Comparison of ENCODE assay signal across 7 mouse cellular contexts in genomic region chr3:107332127-107332959, GRCm38 (mm10). TPM values are rescaled to one million over a fixed set of nuclear protein-coding genes. Genes with fewer than 3 reads are reported as not detected.
DNase-seq lines count a peak whose midpoint lies in the region; ATAC-seq and TF ChIP-seq lines count a peak whose summit lies in the region.

No protein-coding gene starts in this region.

- no peaks in the 10 kb centered on the region for H3K9me3 ChIP-seq in MEL (replicated peaks; ENCODE audit: insufficient read depth, low read length)
- H3K9me3 ChIP-seq in hindbrain, embryonic 13.5 days, result no peaks in the 10 kb centered on the region
- H3K9me3 ChIP-seq in megakaryocyte, embryonic 14.5 days, result no peaks in the 10 kb centered on the region

- peak overlapping the region; percentile 92 for H3K4me2 ChIP-seq in hindbrain, embryonic 13.5 days

- TF ChIP-seq POLR2A in MEL (IDR thresholded peaks at IDR 0.05; ENCODE audit: control insufficient read depth in 1 of 2, insufficient read depth in 1 of 2, low read depth in 1 of 2, low read length in 2 of 2, poor library complexity in 1 of 2), result 0 out of 4 replicates have a peak, but pooled peaks of 1 of the 2 experiments have one; percentile 73

- WGBS in hindbrain, embryonic 13.5 days, result under 1% methylated on average over 75 of the region's 75 CpGs

- TF ChIP-seq EP300 in MEL (IDR thresholded peaks at IDR 0.05; ENCODE audit: low read depth in 1 of 2, low read length in 2 of 2), result no peak

- H3K27me3 ChIP-seq in MEL (ENCODE audit: control insufficient read depth in 1 of 2, insufficient read depth in 2 of 2, low read length in 2 of 2), result no peaks in the 10 kb centered on the region
- no peaks in the 10 kb centered on the region for H3K27me3 ChIP-seq in hindbrain, embryonic 13.5 days
- H3K27me3 ChIP-seq in megakaryocyte, embryonic 14.5 days (replicated peaks), result no peaks in the 10 kb centered on the region

- intact Hi-C loops in left cerebral cortex, adult 2 months (cut with DNase I), result loop anchor here (2.0 to 5.0 kb wide), 3 partner anchors 54 to 125 kb away; partner anchors contain the start of genes A630076J17Rik and Lamtor5

- H3K4me1 ChIP-seq in MEL (ENCODE audit: control insufficient read depth in 1 of 2, insufficient read depth in 2 of 2, low read length in 2 of 2), result peaks cover 0 to 3% of the 10 kb centered on the region in 2 experiments; a peak in 2 of 4 replicates
- H3K4me1 ChIP-seq in hindbrain, embryonic 13.5 days (replicated peaks), result peaks cover 31% of the 10 kb centered on the region
- H3K4me1 ChIP-seq in megakaryocyte, embryonic 14.5 days, result peaks cover 38% of the 10 kb centered on the region

- no peak for TF ChIP-seq RAD21 in MEL (IDR thresholded peaks at IDR 0.05; ENCODE audit: low read depth, low read length)

- H3K79me2 ChIP-seq in MEL (ENCODE audit: control insufficient read depth, insufficient read depth, low read length, poor library complexity), result peaks cover 44% of the 10 kb centered on the region

- peak overlapping the region; percentile 98 for H3K9ac ChIP-seq in MEL (ENCODE audit: control insufficient read depth, low read depth, low read length, poor library complexity, severe bottlenecking)
- H3K9ac ChIP-seq in hindbrain, embryonic 13.5 days, result peak overlapping the region; percentile 87

- H3K4me3 ChIP-seq in MEL (ENCODE audit: control insufficient read depth in 1 of 2, insufficient read depth in 1 of 2, low read depth in 2 of 2, low read length in 2 of 2), result peak overlapping the region; percentile 62 to 95
- peak overlapping the region; percentile 92 for H3K4me3 ChIP-seq in hindbrain, embryonic 13.5 days
- peak overlapping the region; percentile 90 for H3K4me3 ChIP-seq in left cerebral cortex, adult 2 months
- peak overlapping the region; percentile 97 for H3K4me3 ChIP-seq in megakaryocyte, embryonic 14.5 days (replicated peaks)

- no peak for TF ChIP-seq CTCF in MEL (IDR thresholded peaks at IDR 0.05 in 2 of 3, conservative IDR thresholded peaks at IDR 0.05 in 1 of 3; ENCODE audit: control insufficient read depth in 1 of 3, insufficient read depth in 1 of 3, low read depth in 2 of 3, low read length in 3 of 3, poor library complexity in 1 of 3, severe bottlenecking in 1 of 3)
- TF ChIP-seq CTCF in left cerebral cortex, adult 2 months (IDR thresholded peaks at IDR 0.05), result no peak

- ATAC-seq in hindbrain, embryonic 13.5 days (ENCODE audit: low FRiP score), result peak; percentile 8; the same call in 1 of the 2 replicates

- peak; percentile 51 for DNase-seq in MEL (ENCODE audit: low read depth, low spot score)
- DNase-seq in brain, adult 2 months (ENCODE audit: low read depth, low spot score), result peak; percentile 63
- peak; percentile 19 for DNase-seq in forelimb bud, embryonic 11.5 days (ENCODE audit: low read depth, low spot score)
- peak; percentile 66 to 69 for DNase-seq in left cerebral cortex, adult 2 months (ENCODE audit: extremely low spot score in 1 of 2, low spot score in 2 of 2)
- peak; percentile 21 to 37 for DNase-seq in spleen, postnatal 36 days (ENCODE audit: low spot score in 2 of 2)

- peak overlapping the region; percentile 91 for H3K27ac ChIP-seq in MEL (ENCODE audit: control insufficient read depth, low read depth, low read length)
- H3K27ac ChIP-seq in hindbrain, embryonic 13.5 days, result peak overlapping the region; percentile 92
- peak overlapping the region; percentile 94 for H3K27ac ChIP-seq in left cerebral cortex, adult 2 months

- peaks cover 20 to 21% of the 10 kb centered on the region in 2 experiments for H3K36me3 ChIP-seq in MEL (ENCODE audit: control insufficient read depth in 1 of 2, insufficient read depth in 2 of 2, low read length in 2 of 2)
- H3K36me3 ChIP-seq in hindbrain, embryonic 13.5 days, result peaks cover 14% of the 10 kb centered on the region
- peaks cover 26% of the 10 kb centered on the region for H3K36me3 ChIP-seq in megakaryocyte, embryonic 14.5 days (replicated peaks; ENCODE audit: low read length)

TF ChIP-seq in MEL, 35 proteins besides CTCF, POLR2A, EP300 and RAD21:
- TF ChIP-seq MAX (IDR thresholded peaks at IDR 0.05; ENCODE audit: low read length) (peak; percentile 10), POLR2AphosphoS2 (IDR thresholded peaks at IDR 0.05; ENCODE audit: low read length) (no peak), MXI1 (IDR thresholded peaks at IDR 0.05; ENCODE audit: low read depth, low read length) (peak; percentile 51; the same call in 1 of the 2 replicates)

RNA-seq across cellular contexts. Expression of gene Rbm15, which starts 1.1 kb away (rescaled TPM):
- total RNA-seq in MEL (2012; rRNA removed), result 29.4 and 33.1 TPM in 2 replicates
- polyA plus RNA-seq in MEL (2012; ENCODE audit: insufficient read depth in 1 of 2, insufficient read length in 2 of 2, low read depth in 1 of 2, low replicate concordance in 2 of 2, missing spikeins in 1 of 2), result 10 to 100 TPM in 1 of 2 experiments, not detected in 1; 18.1 TPM
- 9.1 and 9.5 TPM in 2 replicates for polyA plus RNA-seq in hindbrain, embryonic 13.5 days (2015; fragmentation: Nextera tagmentation; extraction: Ambion mirVana)
- 10 to 100 TPM; 27.1 to 28.1 TPM for total RNA-seq in left cerebral cortex, adult 2 months (2021)
- polyA plus RNA-seq in megakaryocyte, embryonic 14.5 days (2012; ENCODE audit: insufficient read depth, low replicate concordance), result 0.38 and 1.3 TPM in 2 replicates

RNA-seq across cellular contexts. Expression of gene Slc16a4, which starts 41.3 kb away (rescaled TPM):
- total RNA-seq in MEL (2012; rRNA removed), result 0.04 TPM in 1 of 2 replicates, not detected in the other
- polyA plus RNA-seq in MEL (2012; ENCODE audit: insufficient read depth in 1 of 2, insufficient read length in 2 of 2, low read depth in 1 of 2, low replicate concordance in 2 of 2, missing spikeins in 1 of 2), result under 1 TPM in 1 of 2 experiments, not detected in 1; 0.65 TPM
- 2.3 and 2.5 TPM in 2 replicates for polyA plus RNA-seq in hindbrain, embryonic 13.5 days (2015; fragmentation: Nextera tagmentation; extraction: Ambion mirVana)
- total RNA-seq in left cerebral cortex, adult 2 months (2021), result 1 to 10 TPM in 1 of 2 experiments, under 1 TPM in 1; 0.98 to 1.5 TPM
- not detected in 2 replicates for polyA plus RNA-seq in megakaryocyte, embryonic 14.5 days (2012; ENCODE audit: insufficient read depth, low replicate concordance)

RNA-seq across cellular contexts. Expression of gene Lamtor5, which starts 53.7 kb away (rescaled TPM):
- 129 TPM in 2 replicates for total RNA-seq in MEL (2012; rRNA removed)
- polyA plus RNA-seq in MEL (2012; ENCODE audit: insufficient read depth in 1 of 2, insufficient read length in 2 of 2, low read depth in 1 of 2, low replicate concordance in 2 of 2, missing spikeins in 1 of 2), result 100 to 1,000 TPM; 104 to 170 TPM
- 200 TPM in 2 replicates for polyA plus RNA-seq in hindbrain, embryonic 13.5 days (2015; fragmentation: Nextera tagmentation; extraction: Ambion mirVana)
- total RNA-seq in left cerebral cortex, adult 2 months (2021), result 10 to 100 TPM; 69.5 to 69.7 TPM
- 7.0 and 33.7 TPM in 2 replicates for polyA plus RNA-seq in megakaryocyte, embryonic 14.5 days (2012; ENCODE audit: insufficient read depth, low replicate concordance)

Comparison
In these comparisons a context has a peak if more than half of its experiments do, and no peak if none do; other contexts are left out.
1. Peak in every context shown above with its lines: DNase-seq, ATAC-seq, H3K4me3 ChIP-seq and H3K27ac ChIP-seq.